Mouse (Mus musculus) lung, adult 18-20 months (tissue): ENCODE data around the gene Rnf40.
"Not testable (repeated sequence)": the region's sequence is repeated elsewhere in the genome, so short reads cannot be mapped to it uniquely, and the experiment has no call there.

Source experiments
- DNase-seq, 2 experiments: peaks; one replicate each; pipeline ENCODE4 v3.0.0; 2022; ENCODE audit warnings: mixed read lengths in 2 of 2

The Rnf40 gene

GRCm38 (mm10) chr7:127604256-127604655 lies 15.7 kb downstream of the Rnf40 start:
- no peak for DNase-seq

DNA sequence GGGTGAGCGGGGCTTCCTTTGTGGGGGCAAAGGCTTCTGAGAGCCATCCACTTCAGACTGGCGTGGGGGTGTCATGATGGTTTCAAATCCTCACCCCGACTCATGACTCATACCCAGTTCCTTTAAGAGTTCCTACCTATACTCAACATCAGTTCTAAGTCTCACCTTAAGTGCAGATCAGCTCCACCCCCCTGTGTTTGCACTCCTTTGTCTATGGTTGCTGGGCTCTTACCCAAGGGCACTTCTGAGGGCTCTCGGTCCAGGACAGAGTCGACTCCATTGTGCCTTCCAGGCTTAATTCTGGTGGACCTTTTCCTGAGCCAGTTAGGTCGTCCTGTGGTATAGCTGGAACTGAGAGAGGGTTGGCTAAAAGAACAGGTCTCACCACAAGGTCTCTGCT lies 18.6 kb downstream of the Rnf40 start:
- peak; percentile 81 to 88 for DNase-seq

GRCm38 (mm10) chr7:127611011-127611410 lies 22.4 kb downstream of the Rnf40 start:
- no peak for DNase-seq

DNA sequence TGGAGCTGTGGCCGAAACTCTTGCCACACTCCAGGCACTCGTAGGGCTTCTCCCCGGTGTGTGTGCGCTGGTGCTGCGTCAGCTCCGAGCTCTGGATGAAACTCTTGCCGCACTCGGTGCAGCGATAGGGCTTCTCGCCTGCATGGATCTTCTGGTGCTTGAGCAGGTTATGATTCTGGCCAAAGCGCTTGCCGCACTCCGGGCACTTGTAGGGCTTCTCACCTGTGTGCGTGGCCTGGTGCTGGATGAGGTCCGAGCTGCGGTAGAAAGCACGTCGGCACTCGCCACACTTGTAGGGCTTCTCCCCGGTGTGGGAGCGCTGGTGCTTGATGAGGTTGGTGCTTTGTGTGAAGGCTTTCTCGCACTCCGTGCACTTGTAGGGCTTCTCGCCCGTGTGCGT lies 23.0 kb downstream of the Rnf40 start:
- no peak for DNase-seq

GRCm38 (mm10) chr7:127613501-127613900 lies 24.9 kb downstream of the Rnf40 start:
- no peak for DNase-seq

GRCm38 (mm10) chr7:127614091-127614490 lies 25.5 kb downstream of the Rnf40 start:
- no peak for DNase-seq

GRCm38 (mm10) chr7:127614511-127614890 lies 25.9 kb downstream of the Rnf40 start:
- DNase-seq: peak; percentile 48 to 53

- peak; percentile 69 to 74 for DNase-seq
Measured at GRCm38 (mm10) chr7:127614891-127615843, 26.6 kb downstream of the Rnf40 start, which contains the start of gene Zfp629. Zfp629 (minus strand) TSS chr7:127615797.

DNA sequence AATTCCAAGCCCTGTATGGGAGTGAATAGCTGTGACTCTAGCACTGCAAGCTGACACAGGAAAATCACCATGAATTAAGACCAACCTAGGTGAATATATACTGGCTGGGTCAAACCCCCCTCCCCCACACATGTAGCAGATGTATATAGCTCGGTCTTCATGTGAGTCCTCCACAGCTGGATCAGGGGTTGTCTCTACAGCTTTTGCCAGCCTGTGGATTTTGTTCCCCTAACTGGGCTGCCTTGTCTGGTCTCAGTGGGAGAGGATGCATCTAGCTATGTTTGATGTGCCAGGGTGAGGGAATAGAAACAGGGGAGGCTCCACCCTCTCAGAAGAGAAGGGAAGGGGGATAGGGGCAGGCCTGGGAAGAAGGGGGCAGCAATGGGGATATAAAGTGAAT lies 27.8 kb downstream of the Rnf40 start:
- DNase-seq: no peak

DNA sequence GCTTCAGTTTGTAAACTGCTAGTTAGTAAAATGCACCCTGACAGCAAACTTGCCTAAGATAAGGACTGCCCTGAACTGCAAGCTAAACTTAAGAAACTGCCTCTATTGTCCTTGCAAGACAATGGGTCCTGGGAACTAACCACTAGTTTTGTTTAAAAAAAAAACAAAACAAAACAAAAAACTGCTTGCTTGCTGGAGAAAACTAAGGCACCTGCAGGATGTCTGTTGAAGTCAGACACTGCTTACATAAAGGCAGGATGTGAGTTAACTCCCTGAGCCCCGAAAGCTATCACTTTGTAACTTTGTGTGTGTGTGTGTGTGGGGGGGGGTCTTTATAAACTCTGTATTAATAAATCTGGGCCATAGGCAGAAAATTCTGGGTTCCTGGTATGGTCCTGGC lies 28.3 kb downstream of the Rnf40 start:
- no peak for DNase-seq

DNA sequence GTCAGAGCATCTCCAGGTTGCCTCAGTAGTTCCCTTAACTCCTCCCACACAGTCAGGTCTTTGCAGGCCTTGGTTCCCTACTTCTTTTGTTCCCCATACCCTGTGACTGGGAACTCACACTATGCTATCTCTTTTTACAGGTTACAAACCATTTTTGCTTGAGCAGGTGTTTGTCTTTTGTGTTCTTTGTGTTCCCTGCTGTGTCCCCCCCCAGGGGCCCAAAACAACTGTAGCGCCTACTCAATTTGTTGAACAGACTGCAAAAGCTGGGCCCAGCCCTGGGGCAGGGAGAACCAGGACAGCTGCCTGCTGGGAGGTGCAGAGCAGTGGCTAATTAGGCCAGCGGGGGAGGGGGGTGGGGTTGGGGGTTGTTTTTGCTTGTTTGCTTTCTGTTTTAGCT lies 29.4 kb downstream of the Rnf40 start:
- DNase-seq: no peak

DNA sequence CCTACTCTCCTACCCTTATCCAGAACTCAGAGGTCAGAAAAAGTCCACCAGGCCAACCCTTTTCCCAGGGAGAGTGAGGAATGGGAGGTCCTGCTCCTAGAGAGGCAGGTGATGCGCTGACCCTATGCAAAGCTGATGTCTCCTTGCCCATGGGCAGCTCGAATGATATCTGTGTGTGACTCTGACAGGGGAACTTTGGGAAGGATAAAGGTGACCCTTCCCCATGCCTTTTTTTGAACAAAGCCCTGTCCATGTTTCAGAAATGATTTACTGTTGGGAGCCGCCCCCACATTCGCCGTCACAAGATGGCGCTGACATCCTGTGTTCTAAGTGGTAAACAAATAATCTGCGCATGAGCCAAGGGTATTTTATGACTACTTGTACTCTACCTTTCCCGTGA lies 29.8 kb downstream of the Rnf40 start:
- DNase-seq: not testable (repeated sequence)

GRCm38 (mm10) chr7:127626039-127626438 lies 37.5 kb downstream of the Rnf40 start:
- no peak for DNase-seq

GRCm38 (mm10) chr7:127626471-127626870 lies 37.9 kb downstream of the Rnf40 start:
- DNase-seq: no peak

- no peak for DNase-seq
Measured at GRCm38 (mm10) chr7:127628646-127629045, 40.1 kb downstream of the Rnf40 start.

DNA sequence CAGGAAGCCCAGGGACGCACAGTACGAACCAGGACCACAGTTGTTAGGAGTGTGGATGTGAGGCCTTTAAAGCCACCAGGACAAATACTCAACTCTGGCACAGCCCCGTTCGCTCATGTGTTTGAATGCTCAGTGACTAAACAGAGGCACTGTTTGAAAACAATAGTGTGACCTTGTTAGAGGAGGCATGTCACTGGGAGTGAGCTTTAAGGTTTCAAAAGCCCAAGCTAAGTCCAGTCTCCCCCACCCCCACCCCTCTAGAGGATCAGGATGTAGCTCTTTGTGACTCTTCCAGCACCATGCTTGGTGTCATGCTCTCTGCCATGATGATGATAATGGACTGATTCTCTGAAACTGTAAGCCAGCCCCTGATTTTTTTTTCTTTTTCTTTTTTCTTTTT lies 42.8 kb downstream of the Rnf40 start:
- DNase-seq: no peak

DNA sequence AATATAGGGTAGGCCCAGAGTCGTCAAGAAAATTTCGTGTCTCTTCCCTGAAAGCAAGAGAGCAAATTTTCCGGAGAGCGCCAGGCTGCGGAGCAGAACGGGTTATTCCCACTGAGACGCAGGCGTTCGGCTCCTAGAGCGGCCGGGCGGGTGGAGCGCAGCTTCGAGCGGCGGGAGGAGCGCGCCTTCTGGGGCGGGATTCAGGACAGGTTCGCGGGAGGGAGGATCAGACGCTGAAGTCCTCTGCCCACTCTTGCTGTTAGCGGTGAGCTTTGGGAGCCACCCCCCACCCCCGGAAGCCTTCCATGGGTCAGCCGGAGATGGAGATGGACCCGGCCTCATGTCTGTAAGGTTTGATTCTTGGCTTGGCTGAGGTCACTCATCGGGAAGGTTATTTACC lies 48.4 kb downstream of the Rnf40 start:
- DNase-seq: peak; percentile 80 to 87

DNA sequence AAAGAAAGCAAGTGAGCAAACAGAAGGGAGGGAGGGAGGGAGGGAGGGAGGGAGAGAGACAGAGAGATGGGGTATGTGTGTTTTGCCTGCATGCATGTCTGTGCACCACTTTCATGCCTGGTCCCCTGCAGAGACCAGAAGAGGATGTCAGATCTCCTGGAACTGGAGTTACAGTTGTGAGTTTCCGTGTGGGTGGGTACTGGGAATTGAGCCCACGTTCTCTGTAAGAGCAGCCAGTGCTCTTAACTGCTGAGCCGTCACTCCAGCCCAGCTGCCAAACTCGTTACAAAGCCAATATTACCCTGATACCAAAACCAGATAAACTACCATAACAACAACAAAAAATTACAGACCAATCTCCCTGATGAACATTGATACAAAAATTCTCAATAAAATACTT lies 52.7 kb downstream of the Rnf40 start:
- peak in 1 of 2 experiments; percentile 5 for DNase-seq

DNA sequence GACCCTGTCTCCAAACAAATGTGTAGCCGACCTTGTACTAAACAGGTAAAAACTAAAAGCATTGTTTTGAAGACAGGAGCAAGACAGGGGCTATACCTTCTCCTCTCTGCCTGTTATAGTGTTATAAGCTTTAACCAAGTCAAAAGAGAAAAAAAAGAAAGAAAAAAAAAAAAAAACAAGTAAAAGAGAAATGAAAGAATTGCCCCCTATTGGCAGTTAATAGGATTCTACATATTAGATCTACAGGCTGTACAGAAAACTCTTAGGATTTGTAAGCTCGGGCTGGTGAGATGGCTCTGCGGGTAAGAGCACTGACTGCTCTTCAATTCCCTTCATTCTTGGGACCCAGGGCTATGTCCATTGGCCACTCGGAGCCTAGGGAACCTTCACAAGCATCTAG lies 53.7 kb downstream of the Rnf40 start:
- no peak for DNase-seq

- DNase-seq: no peak
Measured at GRCm38 (mm10) chr7:127646363-127646762, 57.8 kb downstream of the Rnf40 start.

- DNase-seq: peak in 1 of 2 experiments; percentile 36
Measured at GRCm38 (mm10) chr7:127647576-127647975, 59.0 kb downstream of the Rnf40 start.

GRCm38 (mm10) chr7:127648516-127649201 lies 60.1 kb downstream of the Rnf40 start:
- no peak for DNase-seq

- no peak for DNase-seq
Measured at GRCm38 (mm10) chr7:127649206-127649605, 60.6 kb downstream of the Rnf40 start.

GRCm38 (mm10) chr7:127651624-127652023 lies 63.1 kb downstream of the Rnf40 start:
- no peak for DNase-seq
